Mouse (Mus musculus) mature B cell (primary cell): ENCODE results near the gene Kcnk18.

ENCODE experiments used
- in situ Hi-C: fragments of 300-500 bp; cut with MboI; formaldehyde crosslinking; loops from 2 replicates; pipeline ENCODE4 v1.14.3; 2019

The Kcnk18 gene

GRCm38 (mm10) chr19:59221131-59221530 lies 2.1 kb downstream of the Kcnk18 start:
- in situ Hi-C loops = no loop called here

GRCm38 (mm10) chr19:59228376-59228775 lies 9.4 kb downstream of the Kcnk18 start:
- in situ Hi-C loops = no loop called here

- in situ Hi-C loops = no loop called here
Measured at GRCm38 (mm10) chr19:59232786-59233185, 13.8 kb downstream of the Kcnk18 start.

- in situ Hi-C loops = no loop called here
Measured at GRCm38 (mm10) chr19:59235001-59235400, 16.0 kb downstream of the Kcnk18 start.

- in situ Hi-C loops = no loop called here
Measured at GRCm38 (mm10) chr19:59236046-59236445, 17.0 kb downstream of the Kcnk18 start.

GRCm38 (mm10) chr19:59238630-59239029 lies 19.6 kb downstream of the Kcnk18 start:
- in situ Hi-C loops = no loop called here

GRCm38 (mm10) chr19:59239124-59239817 lies 20.3 kb downstream of the Kcnk18 start:
- in situ Hi-C loops = no loop called here

GRCm38 (mm10) chr19:59241987-59242386 lies 23.0 kb downstream of the Kcnk18 start:
- in situ Hi-C loops = no loop called here

GRCm38 (mm10) chr19:59243057-59243456 lies 24.0 kb downstream of the Kcnk18 start:
- in situ Hi-C loops = no loop called here

GRCm38 (mm10) chr19:59248144-59248543 lies 29.1 kb downstream of the Kcnk18 start:
- in situ Hi-C loops = no loop called here

GRCm38 (mm10) chr19:59248553-59249286 lies 29.7 kb downstream of the Kcnk18 start:
- in situ Hi-C loops = no loop called here

- in situ Hi-C loops = no loop called here
Measured at GRCm38 (mm10) chr19:59252651-59253050, 33.6 kb downstream of the Kcnk18 start.

GRCm38 (mm10) chr19:59259633-59260032 lies 40.6 kb downstream of the Kcnk18 start:
- in situ Hi-C loops = no loop called here

GRCm38 (mm10) chr19:59260718-59261442 lies 41.9 kb downstream of the Kcnk18 start, which contains the start of gene Slc18a2:
Slc18a2 (plus strand) TSS chr19:59260896.
- in situ Hi-C loops = no loop called here

GRCm38 (mm10) chr19:59261604-59262003 lies 42.6 kb downstream of the Kcnk18 start:
- in situ Hi-C loops = no loop called here

GRCm38 (mm10) chr19:59263171-59263570 lies 44.2 kb downstream of the Kcnk18 start:
- in situ Hi-C loops = no loop called here

GRCm38 (mm10) chr19:59264838-59265532 lies 46.0 kb downstream of the Kcnk18 start:
- in situ Hi-C loops = no loop called here

GRCm38 (mm10) chr19:59265907-59266306 lies 46.9 kb downstream of the Kcnk18 start:
- in situ Hi-C loops = no loop called here

- in situ Hi-C loops = no loop called here
Measured at GRCm38 (mm10) chr19:59267417-59267963, 48.5 kb downstream of the Kcnk18 start.

- in situ Hi-C loops = no loop called here
Measured at GRCm38 (mm10) chr19:59273190-59273589, 54.2 kb downstream of the Kcnk18 start.

GRCm38 (mm10) chr19:59276354-59276753 lies 57.3 kb downstream of the Kcnk18 start:
- in situ Hi-C loops = no loop called here

GRCm38 (mm10) chr19:59280841-59281240 lies 61.8 kb downstream of the Kcnk18 start:
- in situ Hi-C loops = no loop called here
